Mouse (Mus musculus) heart, postnatal 0 days (tissue): ENCODE measurements around the gene Llcfc1. TPM values are rescaled to one million over a fixed set of nuclear protein-coding genes. Genes with fewer than 3 reads are reported as not detected.

Experiments used
- ATAC-seq: fragments of 200-750 bp; cut with Nextera tagmentation; 2 replicates; pipeline ENCODE4 v1.8.0; 2017; ENCODE audit warnings: low read depth, moderate number of reproducible peaks, moderate library complexity; ENCODE audit not compliant: insufficient read depth
- DNase-seq: peaks from one replicate; pipeline ENCODE4 v3.0.0-alpha.2; 2016; ENCODE audit warnings: low spot score
- H3K27ac ChIP-seq: fragments of 300-500 bp; sonication (generic); 2 replicates; pipeline ENCODE4 v1.5.1; 2014; ENCODE audit warnings: low read depth, mild to moderate bottlenecking
- H3K27me3 ChIP-seq: fragments of 300-500 bp; sonication (generic); 2 replicates; pipeline ENCODE4 v1.6.1; 2014; ENCODE audit warnings: low read length, mixed read lengths; ENCODE audit not compliant: control insufficient read depth, insufficient read depth
- H3K36me3 ChIP-seq: fragments of 300-500 bp; sonication (generic); replicated peaks from 2 replicates; pipeline ENCODE4 v1.6.1; 2014; ENCODE audit warnings: low read length, mixed read lengths; ENCODE audit not compliant: control insufficient read depth, insufficient read depth
- H3K4me1 ChIP-seq: fragments of 300-500 bp; sonication (generic); 2 replicates; pipeline ENCODE4 v1.6.1; 2014; ENCODE audit warnings: antibody characterized with exemption; ENCODE audit not compliant: control insufficient read depth, insufficient read depth
- H3K4me2 ChIP-seq: fragments of 300-500 bp; sonication (generic); 2 replicates; pipeline ENCODE4 v1.6.1; 2014; ENCODE audit warnings: low read depth, mild to moderate bottlenecking, low read length, moderate library complexity
- H3K4me3 ChIP-seq: fragments of 300-500 bp; sonication (generic); 2 replicates; pipeline ENCODE4 v1.5.1; 2014; ENCODE audit warnings: low read depth, low read length
- H3K9ac ChIP-seq: fragments of 300-500 bp; sonication (generic); replicated peaks from 2 replicates; pipeline ENCODE4 v1.6.1; 2014; ENCODE audit warnings: low read depth, low read length, mixed read lengths
- H3K9me3 ChIP-seq: fragments of 300-500 bp; sonication (generic); replicated peaks from 2 replicates; pipeline ENCODE4 v1.6.1; 2016; ENCODE audit warnings: low read length; ENCODE audit not compliant: control insufficient read depth
- CTCF ChIP-seq: IDR thresholded peaks from 2 replicates; pipeline ENCODE4 v1.5.1; 2016; ENCODE audit warnings: antibody characterized with exemption, control low read depth, low read depth
- EP300 ChIP-seq: IDR thresholded peaks from 2 replicates; pipeline ENCODE4 v1.6.1; 2016; ENCODE audit warnings: antibody characterized with exemption, low read depth
- WGBS: fragments of 180-500 bp; shearing (Covaris S2); extraction: QIAGEN DNeasy Blood & Tissue Kit; methylation state at CpG from one replicate; pipeline ENCODE4 v1.1.7; 2014; 5-methylcytosine and 5-hydroxymethylcytosine counted together
- polyA plus RNA-seq: library from polyadenylated mRNA; unstranded; fragments of >200 nt; fragmentation: Nextera tagmentation; extraction: Ambion mirVana; gene quantifications from 2 replicates; pipeline ENCODE4 v1.2.1, GENCODE M21; 2015
- total RNA-seq: library from RNA; depleted of rRNA; stranded (reverse); fragments of >200 nt; gene quantifications from 2 replicates; pipeline ENCODE4 v1.2.3, GENCODE M21; 2014; ENCODE audit warnings: low replicate concordance

Gene Llcfc1
- total and polyA plus RNA-seq, 2 experiments from 2014 or later = not detected

GRCm38 (mm10) chr6:41654648-41655047, 29.6 kb upstream of the Llcfc1 start:
- 61% methylated on average over 8 of the region's 8 CpGs for WGBS

DNA sequence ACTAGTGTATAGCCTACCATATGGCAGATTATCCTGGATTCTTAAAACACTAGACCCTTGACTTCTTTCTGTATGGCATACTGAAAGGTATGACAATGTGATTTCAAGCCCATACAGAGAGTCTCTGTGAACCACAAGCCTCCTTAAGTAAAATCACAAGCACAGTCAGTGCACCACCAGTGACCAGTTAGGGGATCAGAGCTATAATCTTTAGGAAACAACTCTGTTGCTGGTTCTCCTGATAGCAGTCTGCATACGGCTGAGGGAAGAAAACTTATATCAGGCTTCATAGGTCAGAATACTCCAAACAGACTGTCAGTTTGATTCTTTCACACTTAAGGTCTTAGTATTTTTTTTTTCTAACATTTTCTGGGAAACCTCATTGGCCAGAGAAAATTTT, 25.7 kb upstream of the Llcfc1 start:
- Histone ChIP-seq H3K4me1 (no peaks in the 10 kb centered on the region), H3K27me3 (no peaks in the 10 kb centered on the region), H3K9ac (no peak overlapping the region), H3K4me3 (no peak overlapping the region), H3K27ac (no peak overlapping the region), H3K4me2 (no peak overlapping the region), H3K36me3 (no peaks in the 10 kb centered on the region), H3K9me3 (no peaks in the 10 kb centered on the region)
- no peak for TF ChIP-seq EP300
- WGBS = 59% methylated on average over 1 of the region's 1 CpGs
- no peak for DNase-seq
- ATAC-seq = no peak

More at GRCm38 (mm10) chr6:41654648-41655047, 29.6 kb upstream of the Llcfc1 start:
- Histone ChIP-seq H3K9me3 (no peaks in the 10 kb centered on the region), H3K36me3 (no peaks in the 10 kb centered on the region), H3K4me2 (no peak overlapping the region), H3K9ac (no peak overlapping the region), H3K4me1 (no peaks in the 10 kb centered on the region), H3K27me3 (no peaks in the 10 kb centered on the region), H3K27ac (no peak overlapping the region), H3K4me3 (no peak overlapping the region)
- TF ChIP-seq EP300 (no peak), CTCF (no peak)
- DNase-seq = no peak
- ATAC-seq = no peak

DNA sequence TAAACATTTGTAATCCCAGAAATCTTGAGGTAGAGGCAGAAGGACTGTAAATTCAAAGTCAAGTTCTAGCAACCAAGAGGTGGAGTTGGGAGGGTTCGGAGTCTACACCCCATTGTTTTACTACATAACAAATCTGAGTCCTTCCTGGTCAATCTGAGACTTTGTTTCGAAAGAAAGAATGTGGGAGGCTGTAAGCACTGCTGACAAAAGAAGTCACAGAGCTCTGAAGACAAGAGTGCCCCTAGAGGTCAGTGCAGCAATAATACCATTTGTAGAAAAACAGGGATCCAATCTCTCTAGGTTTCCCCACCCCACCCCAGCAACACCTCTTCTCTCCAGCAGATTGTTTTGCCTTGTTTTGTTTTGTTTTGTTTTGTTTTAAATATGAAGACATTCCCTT, 21.9 kb upstream of the Llcfc1 start:
- no peak overlapping the region for H3K9ac ChIP-seq
- H3K4me1 ChIP-seq = no peaks in the 10 kb centered on the region
- no peak overlapping the region for H3K4me3 ChIP-seq
- 24% methylated on average over 2 of the region's 2 CpGs for WGBS
- no peak overlapping the region for H3K4me2 ChIP-seq
- H3K9me3 ChIP-seq = no peaks in the 10 kb centered on the region
- TF ChIP-seq CTCF (peak; percentile 22; the same call in 1 of the 2 replicates), EP300 (no peak)
- no peak for DNase-seq
- no peaks in the 10 kb centered on the region for H3K36me3 ChIP-seq
- H3K27me3 ChIP-seq = no peaks in the 10 kb centered on the region
- no peak overlapping the region for H3K27ac ChIP-seq
- ATAC-seq = no peak

GRCm38 (mm10) chr6:41676530-41676929, 7.7 kb upstream of the Llcfc1 start:
- 72% methylated on average over 2 of the region's 2 CpGs for WGBS
- no peaks in the 10 kb centered on the region for H3K4me1 ChIP-seq
- H3K4me3 ChIP-seq = no peak overlapping the region
- no peak for TF ChIP-seq CTCF
- TF ChIP-seq EP300 = no peak
- H3K36me3 ChIP-seq = no peaks in the 10 kb centered on the region
- DNase-seq (no peak), ATAC-seq (no peak)
- no peaks in the 10 kb centered on the region for H3K9me3 ChIP-seq
- no peak overlapping the region for H3K27ac ChIP-seq
- H3K9ac ChIP-seq = no peak overlapping the region
- H3K4me2 ChIP-seq = no peak overlapping the region
- H3K27me3 ChIP-seq = no peaks in the 10 kb centered on the region

DNA sequence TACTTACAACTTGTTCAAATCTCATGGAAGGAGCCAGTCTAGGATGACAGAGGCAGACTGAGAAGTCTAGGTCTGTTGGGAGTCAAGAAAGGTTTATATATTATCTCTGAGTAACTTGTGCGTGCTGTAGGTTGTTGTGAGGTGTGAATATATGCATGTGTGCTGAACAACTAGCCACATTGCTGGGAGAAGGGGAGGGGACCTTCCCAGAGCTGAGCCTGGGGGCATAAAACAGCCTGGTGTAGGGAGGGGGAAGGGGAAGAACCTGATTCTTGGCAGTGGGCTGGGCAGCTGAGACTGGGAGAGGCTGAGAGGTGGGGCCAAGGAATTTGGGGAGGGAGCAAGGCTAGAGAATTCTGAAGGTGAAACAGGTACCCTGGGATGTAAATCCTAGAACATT, 3.6 kb upstream of the Llcfc1 start, which contains the start of gene Trpv5:
Trpv5 (minus strand) TSS at position 101 of the 400 bp plus-strand sequence.
- no peak for DNase-seq
- Histone ChIP-seq H3K4me2 (no peak within 1 kb of the TSS), H3K4me3 (no peak within 1 kb of the TSS), H3K27ac (no peak within 1 kb of the TSS), H3K36me3 (no peaks in the 10 kb centered on the region), H3K9ac (no peak within 1 kb of the TSS), H3K27me3 (no peaks in the 10 kb centered on the region), H3K9me3 (no peaks in the 10 kb centered on the region), H3K4me1 (no peaks in the 10 kb centered on the region)
- WGBS = 70% methylated on average over 1 of the region's 1 CpGs
- no peak for TF ChIP-seq CTCF
- TF ChIP-seq EP300 = no peak
- no peak for ATAC-seq

GRCm38 (mm10) chr6:41681656-41682055, 2.6 kb upstream of the Llcfc1 start:
- no peak for ATAC-seq
- TF ChIP-seq CTCF = no peak
- no peak for TF ChIP-seq EP300
- Histone ChIP-seq H3K4me2 (no peak overlapping the region), H3K27ac (no peak overlapping the region), H3K9me3 (no peaks in the 10 kb centered on the region), H3K4me3 (no peak overlapping the region), H3K27me3 (no peaks in the 10 kb centered on the region), H3K9ac (no peak overlapping the region), H3K4me1 (no peaks in the 10 kb centered on the region), H3K36me3 (no peaks in the 10 kb centered on the region)
- WGBS = 75% methylated on average over 5 of the region's 5 CpGs
- DNase-seq = no peak
